Mouse (Mus musculus) stomach, postnatal 0 days (tissue): ENCODE measurements around the gene Timp3.

Experiments
- CTCF ChIP-seq: IDR thresholded peaks from 2 replicates; pipeline ENCODE4 v1.5.1; 2016; ENCODE audit warnings: antibody characterized with exemption, low read depth, mild to moderate bottlenecking, moderate library complexity
- EP300 ChIP-seq: optimal IDR thresholded peaks from 2 replicates; pipeline ENCODE3; 2016; ENCODE audit warnings: antibody characterized with exemption

- TF ChIP-seq CTCF, result no peak
- no peak for TF ChIP-seq EP300
These were observed 81.7 kb downstream of the Timp3 start for GRCm38 (mm10) chr10:86381922-86382260.
